Mouse (Mus musculus) stomach, postnatal 0 days (tissue): ENCODE data around the gene Aqp9.

Experiments used
- CTCF ChIP-seq: IDR thresholded peaks from 2 replicates; pipeline ENCODE4 v1.5.1; 2016; ENCODE audit warnings: antibody characterized with exemption, low read depth, mild to moderate bottlenecking, moderate library complexity
- EP300 ChIP-seq: optimal IDR thresholded peaks from 2 replicates; pipeline ENCODE3; 2016; ENCODE audit warnings: antibody characterized with exemption

DNA sequence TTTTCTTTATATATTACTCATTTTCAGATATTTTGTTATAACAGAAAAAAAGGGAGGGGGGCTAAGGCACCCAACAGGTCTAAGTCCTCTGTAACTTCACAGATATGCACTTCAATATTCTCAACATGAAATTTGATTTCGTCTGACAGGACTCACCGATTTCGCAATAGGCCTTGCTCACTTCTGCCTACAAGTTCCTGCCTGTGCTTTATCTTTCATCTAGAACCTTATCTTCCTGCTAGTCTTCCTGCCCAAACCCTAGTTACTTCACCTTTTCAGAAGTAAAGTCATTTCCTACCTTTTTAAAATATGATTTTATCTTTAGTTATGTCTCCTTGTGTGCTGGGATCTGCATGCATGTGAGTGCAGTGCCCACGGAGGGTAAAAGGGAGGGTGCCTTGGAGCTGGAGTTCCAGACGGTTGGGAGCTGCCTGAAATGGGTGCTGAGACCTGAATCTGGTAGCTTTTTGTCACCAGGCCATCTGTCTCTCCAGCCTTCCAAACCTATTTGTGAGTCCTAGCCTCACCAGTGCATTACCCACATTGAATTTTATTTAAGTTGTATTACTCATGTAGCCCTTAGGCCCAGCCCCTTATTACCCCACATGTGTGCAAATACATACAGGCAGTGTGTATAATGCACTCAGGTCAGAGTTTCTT lies 6.0 kb upstream of the Aqp9 start:
- TF ChIP-seq CTCF = no peak
- TF ChIP-seq EP300 = no peak
